Mouse (Mus musculus): ENCODE data around the gene Gm49321.
A peak's percentile ranks its signal among the peaks of the same experiment; 100 is the strongest.

The Gm49321 gene

GRCm38 (mm10) chr12:74014739-74015270 is 77.4 kb downstream of the Gm49321 start:
- peak; percentile 16 for DNase-seq

GRCm38 (mm10) chr12:74015491-74015890 is 78.0 kb downstream of the Gm49321 start:
- DNase-seq, result no peak

All from cerebellum, adult 11 months (tissue).